In the genomic region with DNA sequence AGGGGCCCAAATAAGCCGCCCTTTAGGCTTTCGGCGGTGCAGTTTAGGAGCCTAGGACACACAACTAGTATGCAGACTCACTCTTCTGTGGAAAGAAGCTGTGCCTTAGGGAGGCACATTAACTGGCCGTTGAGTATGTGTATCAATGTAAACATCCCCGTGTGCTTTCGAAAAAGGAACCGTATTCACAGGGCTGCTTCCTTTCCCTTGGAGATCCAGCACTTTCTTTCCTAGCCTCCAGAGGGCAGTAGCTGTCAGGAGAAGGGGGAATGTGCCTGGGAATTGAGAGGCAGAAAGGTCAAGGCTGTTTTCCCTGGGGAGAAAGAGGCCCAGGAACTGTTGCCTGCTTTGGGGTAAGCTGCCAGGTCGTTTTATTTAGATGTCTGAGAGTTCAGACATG, we compare ENCODE assay signal across 8 mouse cellular contexts. TPM values are rescaled to one million over a fixed set of nuclear protein-coding genes. Genes with fewer than 3 reads are reported as not detected.
A peak's percentile ranks its signal among the peaks of the same experiment; 100 is the strongest.
DNase-seq lines count a peak whose midpoint lies in the region; ATAC-seq and TF ChIP-seq lines count a peak whose summit lies in the region.

No protein-coding gene starts in this region.

- peak; percentile 29 for DNase-seq in urinary bladder, adult 2 months (ENCODE audit: low spot score)
- DNase-seq in urinary bladder, adult 18-20 months (ENCODE audit: low spot score in 2 of 2), result no peak
- peak; percentile 79 to 85 for DNase-seq in cerebellum, postnatal 25 days
- DNase-seq in gastrocnemius, postnatal 25 days, result peak; percentile 62
- peak; percentile 61 for DNase-seq in limb, embryonic 14.5 days (ENCODE audit: low spot score)
- peak; percentile 86 for DNase-seq in midbrain, embryonic 14.5 days
- DNase-seq in spleen, postnatal 36 days (ENCODE audit: low spot score in 2 of 2), result no peak

- H3K9ac ChIP-seq in intestine, postnatal 0 days (ENCODE audit: low read depth, low read length), result no peak overlapping the region
- H3K9ac ChIP-seq in limb, embryonic 14.5 days (ENCODE audit: low read depth, low read length, severe bottlenecking), result peak overlapping the region; percentile 52
- H3K9ac ChIP-seq in midbrain, embryonic 14.5 days (replicated peaks; ENCODE audit: low read length), result peak overlapping the region; percentile 59

- no peaks in the 10 kb centered on the region for H3K9me3 ChIP-seq in intestine, postnatal 0 days (ENCODE audit: control insufficient read depth)
- H3K9me3 ChIP-seq in limb, embryonic 14.5 days (ENCODE audit: control insufficient read depth, low read length), result no peaks in the 10 kb centered on the region
- no peaks in the 10 kb centered on the region for H3K9me3 ChIP-seq in midbrain, embryonic 14.5 days (ENCODE audit: control insufficient read depth, low read length)

- H3K4me2 ChIP-seq in intestine, postnatal 0 days (replicated peaks; ENCODE audit: low read depth), result peak overlapping the region; percentile 56
- H3K4me2 ChIP-seq in limb, embryonic 14.5 days (replicated peaks; ENCODE audit: low read depth, low read length, severe bottlenecking), result peak overlapping the region; percentile 64
- H3K4me2 ChIP-seq in midbrain, embryonic 14.5 days (ENCODE audit: low read length), result peak overlapping the region; percentile 67

- H3K4me3 ChIP-seq in intestine, postnatal 0 days (ENCODE audit: low read depth, low read length), result peak overlapping the region; percentile 14; the same call in 1 of the 2 replicates
- peak overlapping the region; percentile 34 for H3K4me3 ChIP-seq in limb, embryonic 14.5 days (replicated peaks; ENCODE audit: low read length)
- H3K4me3 ChIP-seq in midbrain, embryonic 14.5 days (replicated peaks; ENCODE audit: low read depth, low read length), result peak overlapping the region; percentile 43

- H3K27ac ChIP-seq in intestine, postnatal 0 days (ENCODE audit: low read depth, low read length), result no peak overlapping the region; the same call in 1 of the 2 replicates
- no peak overlapping the region for H3K27ac ChIP-seq in limb, embryonic 14.5 days (replicated peaks; ENCODE audit: low read depth, low read length)
- H3K27ac ChIP-seq in midbrain, embryonic 14.5 days (replicated peaks; ENCODE audit: low read depth, low read length), result peak overlapping the region; percentile 76

- TF ChIP-seq POLR2A in limb, embryonic 14.5 days (IDR thresholded peaks at IDR 0.05; ENCODE audit: borderline replicate concordance, extremely low read depth, insufficient read depth, insufficient read length), result no peak

- 13% methylated on average over 8 of the region's 8 CpGs for WGBS in intestine, postnatal 0 days
- 11% methylated on average over 8 of the region's 8 CpGs for WGBS in limb, embryonic 14.5 days
- WGBS in midbrain, embryonic 14.5 days, result 5% methylated on average over 8 of the region's 8 CpGs

- no peaks in the 10 kb centered on the region for H3K27me3 ChIP-seq in intestine, postnatal 0 days (replicated peaks; ENCODE audit: control insufficient read depth, insufficient read depth, low read length)
- no peaks in the 10 kb centered on the region for H3K27me3 ChIP-seq in limb, embryonic 14.5 days (ENCODE audit: control insufficient read depth, insufficient read depth, low read length)
- no peaks in the 10 kb centered on the region for H3K27me3 ChIP-seq in midbrain, embryonic 14.5 days (ENCODE audit: control insufficient read depth, insufficient read depth, low read length)

- peak; percentile 97 for TF ChIP-seq CTCF in intestine, postnatal 0 days (IDR thresholded peaks at IDR 0.05; ENCODE audit: low read depth)

- H3K36me3 ChIP-seq in intestine, postnatal 0 days (ENCODE audit: control insufficient read depth, insufficient read depth), result no peaks in the 10 kb centered on the region
- peaks cover 8% of the 10 kb centered on the region for H3K36me3 ChIP-seq in limb, embryonic 14.5 days (ENCODE audit: control insufficient read depth, insufficient read depth, low read length)
- H3K36me3 ChIP-seq in midbrain, embryonic 14.5 days (ENCODE audit: control insufficient read depth, insufficient read depth, low read length), result no peaks in the 10 kb centered on the region

- peaks cover 10% of the 10 kb centered on the region for H3K4me1 ChIP-seq in intestine, postnatal 0 days (replicated peaks; ENCODE audit: control insufficient read depth, insufficient read depth, low read length)
- peaks cover 50% of the 10 kb centered on the region for H3K4me1 ChIP-seq in limb, embryonic 14.5 days (ENCODE audit: control insufficient read depth, insufficient read depth, low read length)
- H3K4me1 ChIP-seq in midbrain, embryonic 14.5 days (ENCODE audit: control insufficient read depth, insufficient read depth, low read length), result peaks cover 45% of the 10 kb centered on the region

- ATAC-seq in intestine, postnatal 0 days, result peak; percentile 25; the same call in 1 of the 2 replicates
- no peak for ATAC-seq in limb, embryonic 14.5 days (ENCODE audit: low FRiP score, low read depth)
- ATAC-seq in midbrain, embryonic 14.5 days (ENCODE audit: low FRiP score, low TSS enrichment), result no peak

RNA-seq across cellular contexts. Expression of a gene that starts 15.7 kb away (rescaled TPM):
- 106 and 114 TPM in 2 replicates for polyA plus RNA-seq in urinary bladder, adult 2 months (2012; rRNA removed)
- 10 to 100 TPM; 35.7 to 41.4 TPM for total RNA-seq in gastrocnemius, postnatal 25 days (2021)
- 8.0 and 9.6 TPM in 2 replicates for polyA plus RNA-seq in intestine, postnatal 0 days (2015; fragmentation: Nextera tagmentation; extraction: Ambion mirVana)
- polyA plus RNA-seq in limb, embryonic 14.5 days (2012; rRNA removed), result 98.1 and 141 TPM in 2 replicates
- polyA plus RNA-seq in limb, embryonic 14.5 days (2014; fragmentation: Nextera tagmentation; extraction: Ambion mirVana), result 16.0 and 17.6 TPM in 2 replicates
- 15.5 and 17.6 TPM in 2 replicates for polyA plus RNA-seq in midbrain, embryonic 14.5 days (2014; fragmentation: Nextera tagmentation; extraction: Ambion mirVana)

RNA-seq across cellular contexts. Expression of a gene that starts 50.7 kb away (rescaled TPM):
- 14.1 and 17.7 TPM in 2 replicates for polyA plus RNA-seq in urinary bladder, adult 2 months (2012; rRNA removed)
- 100 to 1,000 TPM; 192 to 211 TPM for total RNA-seq in gastrocnemius, postnatal 25 days (2021)
- 23.1 and 23.7 TPM in 2 replicates for polyA plus RNA-seq in intestine, postnatal 0 days (2015; fragmentation: Nextera tagmentation; extraction: Ambion mirVana)
- polyA plus RNA-seq in limb, embryonic 14.5 days (2012; rRNA removed), result 28.6 and 33.6 TPM in 2 replicates
- polyA plus RNA-seq in limb, embryonic 14.5 days (2014; fragmentation: Nextera tagmentation; extraction: Ambion mirVana), result 33.4 and 33.8 TPM in 2 replicates
- 31.8 and 69.8 TPM in 2 replicates for polyA plus RNA-seq in midbrain, embryonic 14.5 days (2014; fragmentation: Nextera tagmentation; extraction: Ambion mirVana)

Comparison
In these comparisons a context has a peak if more than half of its experiments do, and no peak if none do; other contexts are left out.
1. DNase-seq: peak in urinary bladder, adult 2 months (single experiment), cerebellum, postnatal 25 days (2 of 2), gastrocnemius, postnatal 25 days (single experiment), limb, embryonic 14.5 days (single experiment) and midbrain, embryonic 14.5 days (single experiment); none in urinary bladder, adult 18-20 months (0 of 2) and spleen, postnatal 36 days (0 of 2).
2. Peak in every context shown above with its lines, with median percentiles within 50 percentile points of each other: H3K4me2 ChIP-seq and H3K4me3 ChIP-seq.